Mouse (Mus musculus) adrenal gland, postnatal 25 days (tissue): Measurements from ENCODE around the gene Tmem38a. TPM values are rescaled to one million over a fixed set of nuclear protein-coding genes. Genes with fewer than 3 reads are reported as not detected.

ENCODE experiments used
- DNase-seq: peaks from one replicate; pipeline ENCODE4 v3.0.0; 2021; ENCODE audit warnings: mixed read lengths
- microRNA-seq, 2 experiments: library from miRNA; unstranded; fragments of <30 nt; microRNA quantifications; one replicate each; pipeline ENCODE4 v1.2.0; 2021
- total RNA-seq: library from RNA; stranded (reverse); gene quantifications from 2 replicates; pipeline ENCODE4 v1.2.3, GENCODE M21; 2021

Gene Tmem38a
- total RNA-seq, 1 experiment from 2014 or later = 11.7 TPM

DNA sequence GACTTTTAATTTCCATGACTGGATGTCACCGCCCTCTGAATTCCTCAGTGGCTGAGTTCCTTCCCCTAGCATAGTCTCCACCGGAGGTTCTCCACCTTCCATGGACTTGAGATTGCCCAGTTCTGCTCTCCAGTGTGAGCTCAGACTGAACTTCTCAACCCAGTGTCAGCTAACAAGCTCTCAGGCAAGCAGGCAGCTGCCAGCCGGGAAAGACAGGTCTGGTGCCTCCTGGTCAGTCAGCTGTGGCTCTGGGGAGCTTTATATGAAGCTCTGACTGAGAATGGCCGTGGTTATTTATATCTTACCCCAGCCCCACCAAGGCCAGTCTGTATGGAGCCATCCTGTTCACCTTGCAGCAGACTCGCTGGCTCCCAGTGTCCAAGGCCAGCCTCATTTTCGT lies 12.5 kb downstream of the Tmem38a start:
- DNase-seq = no peak

DNA sequence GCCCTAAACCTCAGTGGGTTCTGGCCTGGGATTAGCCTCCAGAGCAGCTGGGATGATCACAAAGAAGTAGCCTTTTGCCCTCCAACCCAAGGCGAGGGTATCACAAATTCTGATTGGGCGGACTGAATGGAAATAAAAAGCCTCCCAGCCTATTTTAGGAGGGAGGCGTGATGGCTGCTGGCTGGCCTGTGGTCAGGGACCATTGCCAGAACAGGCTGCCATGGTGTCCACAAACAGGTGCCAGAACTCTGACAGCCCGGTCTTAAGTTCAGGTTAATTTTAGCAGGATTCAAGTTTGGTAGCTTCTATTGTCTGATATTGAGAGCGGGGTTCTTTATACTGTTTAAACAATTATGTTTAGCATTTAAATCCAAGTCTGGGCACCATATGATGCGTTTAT lies 16.0 kb downstream of the Tmem38a start:
- no peak for DNase-seq

DNA sequence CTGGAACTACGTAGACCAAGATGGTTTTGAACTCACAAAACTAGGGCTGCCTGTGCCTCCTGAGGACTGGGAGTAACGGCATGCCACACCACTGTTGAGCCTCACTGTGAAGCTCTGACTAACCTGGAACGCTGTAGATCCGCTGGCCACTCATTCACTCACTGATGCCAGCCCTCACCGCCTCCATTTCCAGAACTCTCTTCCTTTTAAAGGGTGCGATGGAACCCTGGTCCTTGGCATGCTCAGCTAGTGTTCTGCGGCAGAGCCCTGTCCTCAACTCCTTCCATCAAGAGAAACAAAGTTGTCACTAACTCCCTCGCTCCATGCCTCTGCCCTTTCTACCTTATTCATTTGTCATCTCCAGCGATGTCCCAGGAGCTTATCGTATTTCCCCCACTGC lies 17.0 kb downstream of the Tmem38a start:
- DNase-seq = no peak

DNA sequence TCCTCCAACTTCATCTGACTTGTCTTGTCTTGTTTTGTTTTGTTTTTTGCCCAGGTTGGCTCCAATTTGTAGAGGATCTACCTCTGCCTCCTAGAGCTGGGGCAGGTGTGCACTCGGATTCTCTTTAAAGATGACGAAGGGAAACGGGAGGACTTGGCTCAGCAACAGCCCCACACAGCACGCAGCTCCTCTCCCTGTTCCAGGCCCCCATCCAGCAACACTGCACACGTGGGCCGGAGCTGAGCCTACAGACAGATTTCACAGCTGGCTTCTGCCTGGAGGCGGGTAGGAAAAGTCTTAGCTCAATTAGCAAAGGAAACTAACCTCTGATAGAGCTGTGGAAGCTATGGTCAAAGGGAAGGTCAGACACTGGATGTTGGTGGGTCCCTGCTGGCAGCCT lies 17.4 kb downstream of the Tmem38a start:
- no peak for DNase-seq

DNA sequence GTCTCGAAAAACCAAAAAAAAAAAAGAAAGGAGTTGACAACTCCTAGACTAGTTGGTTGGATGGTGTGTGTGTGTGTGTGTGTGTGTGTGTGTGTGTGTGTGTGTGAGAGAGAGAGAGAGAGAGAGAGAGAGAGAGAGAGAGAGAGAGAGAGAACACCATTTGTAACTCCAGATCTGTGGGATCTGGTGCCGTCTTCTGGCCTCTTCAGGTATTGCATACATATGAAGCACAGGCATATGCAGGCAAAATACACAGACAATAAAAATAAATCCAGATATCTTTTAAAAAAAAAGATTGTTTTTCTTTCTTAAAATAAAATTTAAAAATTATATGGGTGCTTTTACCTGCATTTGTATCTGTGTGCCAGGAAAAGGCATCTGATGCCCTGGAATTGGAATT lies 18.3 kb downstream of the Tmem38a start:
- DNase-seq = no peak

Small RNA genes within 50 kb of the gene (microRNA-seq; reads per million reads assigned to microRNA genes)
- 0 reads per million in 2 experiments for gene Gm28019

Other genes with a start within 250 kb of the Tmem38a start
- gene Eps15l1, start 150.6 kb upstream of the Tmem38a start, total RNA-seq = 60.5 and 64.2 TPM in 2 replicates
- 2.4 and 3.6 TPM in 2 replicates for gene Calr3, start 128.2 kb upstream of the Tmem38a start, total RNA-seq
- gene 1700030K09Rik, start 128.2 kb upstream of the Tmem38a start, total RNA-seq = 9.1 and 10.6 TPM in 2 replicates
- 59.1 and 76.4 TPM in 2 replicates for gene Cherp, start 96.8 kb upstream of the Tmem38a start, total RNA-seq
- 36.2 and 37.2 TPM in 2 replicates for gene Slc35e1, start 79.4 kb upstream of the Tmem38a start, total RNA-seq
- 9.2 and 10.0 TPM in 2 replicates for gene Med26, start 23.8 kb upstream of the Tmem38a start, total RNA-seq
- 103 and 131 TPM in 2 replicates for gene Smim7, start 967 bp upstream of the Tmem38a start, total RNA-seq
- 0.21 and 0.33 TPM in 2 replicates for gene Nwd1, start 74.7 kb downstream of the Tmem38a start, total RNA-seq
- gene Sin3b, start 151.2 kb downstream of the Tmem38a start, total RNA-seq = 215 and 274 TPM in 2 replicates
- gene F2rl3, start 189.8 kb downstream of the Tmem38a start, total RNA-seq = 3.3 and 3.4 TPM in 2 replicates